Mouse (Mus musculus): ENCODE measurements around the gene Caskin2. TPM values are rescaled to one million over a fixed set of nuclear protein-coding genes. Genes with fewer than 3 reads are reported as not detected.
A peak's percentile ranks its signal among the peaks of the same experiment; 100 is the strongest.
"Not testable (repeated sequence)": the region's sequence is repeated elsewhere in the genome, so short reads cannot be mapped to it uniquely, and the experiment has no call there.

Caskin2 gene
- polyA plus RNA-seq, 1 experiment from 2014 or later, result 18.3 TPM

GRCm38 (mm10) chr11:115765607-115766141, 47.8 kb downstream of the Caskin2 start:
- peak overlapping the region; percentile 91 for H3K4me3 ChIP-seq
- H3K4me1 ChIP-seq, result peaks cover 43% of the 10 kb centered on the region
- H3K27ac ChIP-seq, result peak overlapping the region; percentile 99
- WGBS, result under 1% methylated on average over 34 of the region's 34 CpGs
- H3K9me3 ChIP-seq, result 0 out of 2 replicates have a peak, but pooled peaks cover 3% of the 10 kb centered on the region
- H3K36me3 ChIP-seq (replicated peaks), result peaks cover 20% of the 10 kb centered on the region
- no peak for DNase-seq (ENCODE audit: extremely low spot score, low spot score)
- no peaks in the 10 kb centered on the region for H3K27me3 ChIP-seq (ENCODE audit: poor library complexity, severe bottlenecking)

- peak within 1 kb of the TSS; percentile 91 for H3K4me3 ChIP-seq
These were observed 48.3 kb downstream of the Caskin2 start, which contains the start of gene Tmem94 for GRCm38 (mm10) chr11:115765103-115765606. Gene Tmem94, plus strand, starts transcription at chr11:115765433.

GRCm38 (mm10) chr11:115764698-115765097, 48.7 kb downstream of the Caskin2 start:
- Histone ChIP-seq H3K4me3 (peak overlapping the region; percentile 91), H3K36me3 (replicated peaks) (peaks cover 15% of the 10 kb centered on the region), H3K27ac (peak overlapping the region; percentile 99), H3K27me3 (ENCODE audit: poor library complexity, severe bottlenecking) (no peaks in the 10 kb centered on the region), H3K4me1 (peaks cover 36% of the 10 kb centered on the region), H3K9me3 (0 out of 2 replicates have a peak, but pooled peaks cover 3% of the 10 kb centered on the region)
- DNase-seq (ENCODE audit: extremely low spot score, low spot score), result no peak
- 34% methylated on average over 2 of the region's 2 CpGs for WGBS

More at GRCm38 (mm10) chr11:115765103-115765606, 48.3 kb downstream of the Caskin2 start, which contains the start of gene Tmem94:
- WGBS, result under 1% methylated on average over 32 of the region's 32 CpGs
- Histone ChIP-seq H3K27me3 (ENCODE audit: poor library complexity, severe bottlenecking) (no peaks in the 10 kb centered on the region), H3K27ac (peak within 1 kb of the TSS; percentile 99), H3K4me1 (peaks cover 41% of the 10 kb centered on the region), H3K36me3 (replicated peaks) (peaks cover 17% of the 10 kb centered on the region), H3K9me3 (0 out of 2 replicates have a peak, but pooled peaks cover 3% of the 10 kb centered on the region)
- DNase-seq (ENCODE audit: extremely low spot score, low spot score), result peak; percentile 99

- H3K36me3 ChIP-seq (replicated peaks); H3K9me3 ChIP-seq; H3K27ac ChIP-seq; H3K27me3 ChIP-seq (ENCODE audit: poor library complexity, severe bottlenecking); DNase-seq (ENCODE audit: extremely low spot score, low spot score); H3K4me3 ChIP-seq: not testable (repeated sequence)
- H3K4me1 ChIP-seq, result peaks cover 19% of the 10 kb centered on the region
- WGBS, result 94% methylated on average over 7 of the region's 7 CpGs
These were observed 51.3 kb downstream of the Caskin2 start for GRCm38 (mm10) chr11:115762176-115762575.

- H3K4me3 ChIP-seq, result no peak overlapping the region
- H3K36me3 ChIP-seq (replicated peaks), result no peaks in the 10 kb centered on the region
- H3K9me3 ChIP-seq, result no peaks in the 10 kb centered on the region
- peaks cover 3% of the 10 kb centered on the region for H3K4me1 ChIP-seq
- no peaks in the 10 kb centered on the region for H3K27me3 ChIP-seq (ENCODE audit: poor library complexity, severe bottlenecking)
- no peak for DNase-seq (ENCODE audit: extremely low spot score, low spot score)
- H3K27ac ChIP-seq, result no peak overlapping the region
- 86% methylated on average over 4 of the region's 4 CpGs for WGBS
These were observed 60.0 kb downstream of the Caskin2 start for GRCm38 (mm10) chr11:115753485-115753884.

GRCm38 (mm10) chr11:115752653-115753052, 60.8 kb downstream of the Caskin2 start:
- no peak for DNase-seq (ENCODE audit: extremely low spot score, low spot score)
- 79% methylated on average over 7 of the region's 7 CpGs for WGBS
- H3K4me1 ChIP-seq, result peaks cover 4% of the 10 kb centered on the region
- no peak overlapping the region for H3K4me3 ChIP-seq
- H3K9me3 ChIP-seq, result no peaks in the 10 kb centered on the region
- no peak overlapping the region for H3K27ac ChIP-seq
- H3K27me3 ChIP-seq (ENCODE audit: poor library complexity, severe bottlenecking), result no peaks in the 10 kb centered on the region
- H3K36me3 ChIP-seq (replicated peaks), result no peaks in the 10 kb centered on the region

GRCm38 (mm10) chr11:115751725-115752124, 61.7 kb downstream of the Caskin2 start:
- no peak overlapping the region for H3K27ac ChIP-seq
- no peaks in the 10 kb centered on the region for H3K36me3 ChIP-seq (replicated peaks)
- 76% methylated on average over 2 of the region's 2 CpGs for WGBS
- no peak for DNase-seq (ENCODE audit: extremely low spot score, low spot score)
- H3K9me3 ChIP-seq, result no peaks in the 10 kb centered on the region
- H3K4me3 ChIP-seq, result no peak overlapping the region
- H3K27me3 ChIP-seq (ENCODE audit: poor library complexity, severe bottlenecking), result no peaks in the 10 kb centered on the region
- H3K4me1 ChIP-seq, result peaks cover 13% of the 10 kb centered on the region

- no peaks in the 10 kb centered on the region for H3K9me3 ChIP-seq
- no peak overlapping the region for H3K27ac ChIP-seq
- 85% methylated on average over 5 of the region's 5 CpGs for whole genome bisulfite sequencing
- no peaks in the 10 kb centered on the region for H3K27me3 ChIP-seq (ENCODE audit: poor library complexity, severe bottlenecking)
- no peaks in the 10 kb centered on the region for H3K36me3 ChIP-seq (replicated peaks)
- H3K4me3 ChIP-seq, result no peak overlapping the region
- DNase-seq (ENCODE audit: extremely low spot score, low spot score), result no peak
- H3K4me1 ChIP-seq, result peaks cover 15% of the 10 kb centered on the region
These were observed 63.6 kb downstream of the Caskin2 start for GRCm38 (mm10) chr11:115749834-115750233.

Small RNA genes lying within 50 kb of the gene (microRNA-seq; reads per million reads assigned to microRNA genes)
- gene Mir5621, result not detected

Other genes starting within 250 kb of the Caskin2 start
- 281 and 299 TPM in 2 replicates for gene Nup85, start 249.2 kb downstream of the Caskin2 start, polyA plus RNA-seq (2016; fragmentation: Nextera tagmentation; extraction: Ambion mirVana)
- 106 TPM in 2 replicates for gene Mrps7, start 209.7 kb downstream of the Caskin2 start, polyA plus RNA-seq (2016; fragmentation: Nextera tagmentation; extraction: Ambion mirVana)
- gene Gga3, start 209.6 kb downstream of the Caskin2 start, polyA plus RNA-seq (2016; fragmentation: Nextera tagmentation; extraction: Ambion mirVana), result 29.6 and 35.0 TPM in 2 replicates
- gene Mif4gd, start 200.7 kb downstream of the Caskin2 start, polyA plus RNA-seq (2016; fragmentation: Nextera tagmentation; extraction: Ambion mirVana), result 20.3 and 23.8 TPM in 2 replicates
- 25.6 and 26.2 TPM in 2 replicates for gene Slc25a19, start 185.3 kb downstream of the Caskin2 start, polyA plus RNA-seq (2016; fragmentation: Nextera tagmentation; extraction: Ambion mirVana)
- gene Grb2, start 105.0 kb downstream of the Caskin2 start, polyA plus RNA-seq (2016; fragmentation: Nextera tagmentation; extraction: Ambion mirVana), result 74.4 and 79.6 TPM in 2 replicates
- gene Tmem94, start 48.2 kb downstream of the Caskin2 start, polyA plus RNA-seq (2016; fragmentation: Nextera tagmentation; extraction: Ambion mirVana), result 36.8 and 38.1 TPM in 2 replicates
- gene Tsen54, start 1.1 kb upstream of the Caskin2 start, polyA plus RNA-seq (2016; fragmentation: Nextera tagmentation; extraction: Ambion mirVana), result 34.7 and 41.0 TPM in 2 replicates
- 7.5 and 7.6 TPM in 2 replicates for gene Llgl2, start 10.4 kb upstream of the Caskin2 start, polyA plus RNA-seq (2016; fragmentation: Nextera tagmentation; extraction: Ambion mirVana)
- 0.06 and 0.11 TPM in 2 replicates for gene Myo15b, start 44.8 kb upstream of the Caskin2 start, polyA plus RNA-seq (2016; fragmentation: Nextera tagmentation; extraction: Ambion mirVana)
- 1.2 and 2.4 TPM in 2 replicates for gene Smim5, start 86.3 kb upstream of the Caskin2 start, polyA plus RNA-seq (2016; fragmentation: Nextera tagmentation; extraction: Ambion mirVana)
- 0.83 and 1.7 TPM in 2 replicates for gene Smim6, start 98.4 kb upstream of the Caskin2 start, polyA plus RNA-seq (2016; fragmentation: Nextera tagmentation; extraction: Ambion mirVana)
- gene Sap30bp, start 119.6 kb upstream of the Caskin2 start, polyA plus RNA-seq (2016; fragmentation: Nextera tagmentation; extraction: Ambion mirVana), result 50.3 and 52.2 TPM in 2 replicates
- gene Recql5, start 119.8 kb upstream of the Caskin2 start, polyA plus RNA-seq (2016; fragmentation: Nextera tagmentation; extraction: Ambion mirVana), result 35.0 and 36.6 TPM in 2 replicates
- gene Itgb4, start 161.1 kb upstream of the Caskin2 start, polyA plus RNA-seq (2016; fragmentation: Nextera tagmentation; extraction: Ambion mirVana), result 0.47 and 0.63 TPM in 2 replicates
- gene Galk1, start 199.1 kb upstream of the Caskin2 start, polyA plus RNA-seq (2016; fragmentation: Nextera tagmentation; extraction: Ambion mirVana), result 223 and 224 TPM in 2 replicates
- gene H3f3b, start 214.3 kb upstream of the Caskin2 start, polyA plus RNA-seq (2016; fragmentation: Nextera tagmentation; extraction: Ambion mirVana), result 1,610 and 1,612 TPM in 2 replicates
- gene Unk, start 216.7 kb upstream of the Caskin2 start, polyA plus RNA-seq (2016; fragmentation: Nextera tagmentation; extraction: Ambion mirVana), result 48.4 and 48.9 TPM in 2 replicates

Data from forebrain, embryonic 10.5 days (tissue).